Mouse (Mus musculus): ENCODE data around the gene Fbxw27.
"Not testable (repeated sequence)": the region's sequence is repeated elsewhere in the genome, so short reads cannot be mapped to it uniquely, and the experiment has no call there.

The Fbxw27 gene

DNA sequence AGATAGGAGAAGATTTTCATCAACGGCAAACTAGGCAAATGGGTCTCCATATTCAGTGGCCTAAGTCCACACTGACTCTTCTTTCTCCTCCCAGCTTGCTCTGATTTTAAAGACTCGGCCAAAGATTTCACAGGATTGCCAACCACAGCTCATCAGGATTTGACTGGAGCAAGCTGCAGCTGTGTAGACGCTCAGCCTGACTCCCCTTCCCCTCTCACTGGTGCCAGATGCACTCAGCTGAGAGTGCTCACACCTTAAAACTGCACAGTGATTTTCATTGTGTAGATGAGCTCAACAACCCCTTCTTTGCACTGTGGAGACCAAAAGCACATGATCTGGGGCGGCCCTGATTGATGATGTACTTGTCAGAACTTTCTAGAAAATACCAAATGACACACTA lies at the start of gene Fbxw27:
Gene Fbxw27, minus strand, starts transcription at position 101 of the 400 bp plus-strand sequence.
- not testable (repeated sequence) for DNase-seq (ENCODE audit: low spot score in 2 of 2)

- no peak for DNase-seq (ENCODE audit: low spot score in 2 of 2)
Observed at GRCm38 (mm10) chr9:109833088-109833412, 42.6 kb upstream of the Fbxw27 start.

- DNase-seq (ENCODE audit: low spot score in 2 of 2), result peak; percentile 59 to 76
Observed at GRCm38 (mm10) chr9:109832391-109833087, 42.1 kb upstream of the Fbxw27 start, which contains the start of gene Nme6. TSS of gene Nme6 (plus strand) at chr9:109832749.

DNA sequence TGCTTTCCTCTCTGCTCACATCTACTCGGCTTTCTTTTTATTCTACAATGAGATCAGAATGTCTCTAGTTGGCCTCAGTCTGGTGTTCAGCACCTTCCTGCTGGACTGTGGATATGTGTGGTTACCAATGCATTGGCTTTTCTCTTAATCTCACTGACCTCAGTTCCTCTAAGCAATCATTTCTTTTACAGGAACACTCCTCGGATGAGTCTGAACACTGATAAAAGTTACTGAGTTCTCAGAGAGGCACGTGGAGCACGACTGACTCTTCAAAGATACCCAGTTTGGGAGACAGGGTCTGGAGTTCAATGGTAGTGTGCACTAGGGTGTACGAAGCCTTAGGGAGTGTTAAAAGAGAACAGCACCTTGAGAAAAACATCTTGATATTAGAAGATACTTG lies 35.7 kb upstream of the Fbxw27 start:
- no peak for DNase-seq (ENCODE audit: low spot score in 2 of 2)

- DNase-seq (ENCODE audit: low spot score in 2 of 2), result no peak
Observed at GRCm38 (mm10) chr9:109825739-109826138, 35.3 kb upstream of the Fbxw27 start.

DNA sequence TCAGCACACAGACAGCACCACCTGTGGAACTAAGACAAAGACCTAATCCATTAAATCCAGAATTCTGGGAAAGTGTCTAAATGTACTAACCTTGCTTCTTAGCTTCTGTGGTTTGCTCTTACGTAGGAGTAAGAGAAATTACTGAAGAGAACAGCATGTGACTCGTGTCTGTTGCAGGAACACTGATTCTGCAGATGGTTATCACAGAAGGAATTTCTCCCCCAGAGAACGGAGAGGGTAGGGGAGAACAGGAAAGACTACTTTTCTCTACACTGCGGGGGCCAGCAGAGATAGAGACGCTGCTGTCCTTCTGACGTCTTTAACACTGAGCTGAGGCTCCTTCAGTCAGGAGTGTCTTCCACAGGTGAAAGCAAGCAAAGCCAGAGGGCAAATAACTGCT lies 25.9 kb upstream of the Fbxw27 start:
- DNase-seq (ENCODE audit: low spot score in 2 of 2), result no peak

- DNase-seq (ENCODE audit: low spot score in 2 of 2), result no peak
Observed at GRCm38 (mm10) chr9:109813424-109813823, 23.0 kb upstream of the Fbxw27 start.

GRCm38 (mm10) chr9:109811980-109812379 lies 21.5 kb upstream of the Fbxw27 start, which contains the start of gene Spink8:
TSS of gene Spink8 (plus strand) at chr9:109812280.
- DNase-seq (ENCODE audit: low spot score in 2 of 2), result no peak

GRCm38 (mm10) chr9:109807898-109808297 lies 17.4 kb upstream of the Fbxw27 start:
- no peak for DNase-seq (ENCODE audit: low spot score in 2 of 2)

- no peak for DNase-seq (ENCODE audit: low spot score in 2 of 2)
Observed at GRCm38 (mm10) chr9:109806695-109807293, 16.3 kb upstream of the Fbxw27 start.

- DNase-seq (ENCODE audit: low spot score in 2 of 2), result no peak
Observed at GRCm38 (mm10) chr9:109806260-109806659, 15.8 kb upstream of the Fbxw27 start.

DNA sequence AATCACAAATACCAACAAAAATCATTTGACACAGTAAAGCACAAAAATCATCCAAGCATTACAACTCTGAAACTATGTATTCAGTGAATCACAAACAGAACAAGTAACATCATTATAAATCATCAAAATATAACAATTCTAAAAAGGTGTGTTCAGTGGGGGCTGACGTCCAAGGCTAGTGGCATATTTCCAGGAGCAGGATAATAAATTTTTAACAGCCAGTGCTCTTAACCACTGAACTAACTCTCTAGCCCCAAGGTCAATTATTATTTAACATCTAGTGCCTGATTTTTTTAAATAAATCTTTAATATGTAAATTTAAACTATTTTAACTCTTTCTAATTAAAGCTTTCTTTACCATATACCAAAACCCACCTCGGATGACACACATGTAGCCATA lies 15.1 kb upstream of the Fbxw27 start:
- DNase-seq (ENCODE audit: low spot score in 2 of 2), result not testable (repeated sequence)

- no peak for DNase-seq (ENCODE audit: low spot score in 2 of 2)
Observed at GRCm38 (mm10) chr9:109798051-109798450, 7.6 kb upstream of the Fbxw27 start.

DNA sequence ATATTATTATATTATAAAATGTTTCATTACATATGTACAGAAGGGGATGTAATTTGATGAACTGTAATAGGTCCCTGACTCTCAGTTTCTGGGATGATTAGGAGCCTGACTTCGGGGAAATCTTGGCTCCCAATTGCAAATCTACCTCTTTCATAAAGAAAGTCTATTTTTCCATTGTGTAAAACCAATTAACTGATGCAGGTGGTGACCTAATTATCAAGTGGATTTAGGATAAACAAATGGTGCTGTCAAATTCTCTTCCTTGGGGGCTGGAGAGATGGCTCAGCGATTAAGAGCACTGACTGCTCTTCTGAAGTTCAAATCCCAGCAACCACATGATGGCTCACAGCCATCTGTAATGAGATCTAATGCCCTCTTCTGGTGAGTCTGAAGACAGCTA lies 5.3 kb upstream of the Fbxw27 start:
- DNase-seq (ENCODE audit: low spot score in 2 of 2), result no peak

DNA sequence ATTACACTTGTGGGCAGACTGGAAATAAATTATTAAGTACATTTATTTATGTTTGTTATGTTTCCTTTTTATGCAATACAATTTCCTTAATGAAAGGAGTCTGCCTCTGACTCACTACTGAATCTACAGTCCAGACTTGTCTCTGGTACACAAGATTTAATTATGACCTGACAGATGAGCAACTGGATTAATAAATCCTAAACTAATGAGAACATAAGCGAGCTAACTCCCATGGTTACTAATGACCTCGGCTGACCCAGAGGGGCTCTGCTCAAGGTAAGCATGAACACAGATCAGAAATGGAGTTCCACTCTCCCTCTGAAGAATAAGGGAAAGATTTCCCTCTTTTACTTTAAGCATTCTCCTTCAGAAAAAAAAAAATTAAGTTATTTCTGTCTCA lies 4.8 kb upstream of the Fbxw27 start:
- DNase-seq (ENCODE audit: low spot score in 2 of 2), result no peak

- not testable (repeated sequence) for DNase-seq (ENCODE audit: low spot score in 2 of 2)
Observed at GRCm38 (mm10) chr9:109766841-109767240, 23.6 kb downstream of the Fbxw27 start.

GRCm38 (mm10) chr9:109745989-109746388 lies 44.5 kb downstream of the Fbxw27 start, which contains the start of gene Fbxw26:
TSS of gene Fbxw26 (minus strand) at chr9:109746089.
- DNase-seq (ENCODE audit: low spot score in 2 of 2), result not testable (repeated sequence)
